Mouse (Mus musculus): ENCODE data around the gene Dpep2nb.

GRCm38 (mm10) chr8:105975363-105975762 is 30.4 kb downstream of the Dpep2nb start:
- no peak for TF ChIP-seq POLR2A (IDR thresholded peaks at IDR 0.05; ENCODE audit: low read depth, low read length)
- TF ChIP-seq CTCF (IDR thresholded peaks at IDR 0.05; ENCODE audit: borderline replicate concordance, insufficient read depth, low read length), result no peak

Data from embryonic fibroblast, embryonic 13.5 days (primary cell).